Mouse (Mus musculus): ENCODE results near the gene Atp6ap2. TPM values are rescaled to one million over a fixed set of nuclear protein-coding genes. Genes with fewer than 3 reads are reported as not detected.

The Atp6ap2 gene
- polyA plus RNA-seq, 1 experiment from 2014 or later: 238 TPM

- no peaks in the 10 kb centered on the region for H3K27me3 ChIP-seq (ENCODE audit: control insufficient read depth, insufficient read depth, low read length)
- no peaks in the 10 kb centered on the region for H3K4me1 ChIP-seq (ENCODE audit: control insufficient read depth, insufficient read depth, low read length)
- H3K9me3 ChIP-seq (ENCODE audit: control insufficient read depth, low read length): no peaks in the 10 kb centered on the region
- H3K36me3 ChIP-seq (ENCODE audit: control insufficient read depth, insufficient read depth, low read length): no peaks in the 10 kb centered on the region
- no peak overlapping the region for H3K9ac ChIP-seq (replicated peaks; ENCODE audit: low read depth, low read length)
- H3K27ac ChIP-seq (ENCODE audit: low read depth, low read length): no peak overlapping the region
- H3K4me3 ChIP-seq (ENCODE audit: low read depth, low read length): no peak overlapping the region
- 74% methylated on average over 2 of the region's 2 CpGs for WGBS
- ATAC-seq (ENCODE audit: low read depth): no peak
- no peak overlapping the region for H3K4me2 ChIP-seq (ENCODE audit: low read depth, low read length)
Observed at GRCm38 (mm10) chrX:12653879-12654278, 66.3 kb downstream of the Atp6ap2 start.

Other genes starting within 250 kb of the Atp6ap2 start
- 27.2 and 31.6 TPM in 2 replicates for gene 1810030O07Rik, start 85.9 kb downstream of the Atp6ap2 start, polyA plus RNA-seq (2014; fragmentation: Nextera tagmentation; extraction: Ambion mirVana)
- gene Med14, start 174.3 kb downstream of the Atp6ap2 start, polyA plus RNA-seq (2014; fragmentation: Nextera tagmentation; extraction: Ambion mirVana): 23.2 TPM in 2 replicates